ENCODE assay signal across 9 mouse cellular contexts in the genomic region with DNA sequence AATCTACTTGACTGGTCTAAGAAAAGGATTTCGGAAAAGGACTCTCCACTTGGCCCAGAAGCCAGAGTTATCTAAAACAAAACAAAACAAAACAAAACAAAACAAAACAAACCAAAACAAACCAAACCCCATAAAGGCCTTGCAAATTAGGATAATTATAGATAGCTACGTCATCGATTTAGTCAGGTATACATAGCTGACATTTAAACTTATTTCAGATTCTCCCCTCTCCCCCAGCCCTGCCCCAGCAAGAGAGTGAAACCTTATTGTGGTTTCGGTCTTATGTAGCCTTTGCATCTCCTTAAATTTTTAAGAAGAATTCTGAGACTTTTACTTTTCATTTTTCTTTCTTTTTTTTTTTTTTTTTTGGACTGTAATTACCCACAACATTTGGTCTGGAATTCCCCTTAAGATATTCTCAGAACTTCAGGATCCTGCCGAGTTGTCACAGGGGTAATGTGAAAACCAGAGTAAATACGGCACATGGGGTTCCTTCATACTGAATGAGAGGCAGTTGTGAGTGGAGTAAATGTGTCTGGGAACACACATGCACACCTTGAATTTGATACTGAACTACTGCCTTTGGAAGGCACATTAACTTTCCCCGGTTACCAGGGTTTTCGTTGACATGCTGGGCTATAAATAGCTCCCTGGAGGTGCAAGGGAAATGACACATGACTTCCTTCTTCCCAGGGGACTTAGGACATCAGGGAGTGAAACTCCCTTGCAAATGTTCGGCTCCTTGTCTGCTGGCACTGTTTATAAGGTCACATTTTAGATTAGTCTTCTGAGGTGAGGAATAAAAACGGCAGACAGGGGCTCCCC.
DNase-seq lines count a peak whose midpoint lies in the region; ATAC-seq and TF ChIP-seq lines count a peak whose summit lies in the region.
"Had no signal": no experiment of that assay in that cellular context is flagged by ENCODE, and none has a peak within 500 bp of the region (broad histone marks: within the 10 kb centered on the region; RNA-seq: fewer than 3 reads in every experiment).

No protein-coding gene starts in this region.

- H3K9me3 ChIP-seq in lung, embryonic 14.5 days (ENCODE audit: low read depth, low read length) = no peaks in the 10 kb centered on the region

- H3K4me2 ChIP-seq in lung, embryonic 14.5 days = peak overlapping the region; percentile 36; the same call in 1 of the 2 replicates

- ATAC-seq in lung, embryonic 14.5 days (ENCODE audit: insufficient read depth) = no peak; the same call in none of the 2 replicates

- 31% methylated on average over 10 of the region's 10 CpGs for WGBS in lung, embryonic 14.5 days

- H3K9ac ChIP-seq in lung, embryonic 14.5 days = no peak overlapping the region

- H3K4me3 ChIP-seq in brown adipose tissue, adult 24 weeks (ENCODE audit: insufficient read depth, low read depth, low read length) = peak overlapping the region; percentile 13; the same call in 1 of the 2 replicates
- H3K4me3 ChIP-seq in lung, embryonic 14.5 days (ENCODE audit: low read depth, low read length) = no peak overlapping the region

- H3K4me1 ChIP-seq in brown adipose tissue, adult 24 weeks (ENCODE audit: control insufficient read depth, insufficient read depth, insufficient read length, low read length) = peaks cover 18% of the 10 kb centered on the region
- H3K4me1 ChIP-seq in lung, embryonic 14.5 days (ENCODE audit: insufficient read depth) = peaks cover 7% of the 10 kb centered on the region; the same call in 1 of the 2 replicates

- no peak for TF ChIP-seq CTCF in lung, embryonic 14.5 days (IDR thresholded peaks at IDR 0.05; ENCODE audit: low read depth)

- H3K36me3 ChIP-seq in lung, embryonic 14.5 days (ENCODE audit: insufficient read depth) = no peaks in the 10 kb centered on the region
- H3K36me3 ChIP-seq: G1E had no signal

- H3K27me3 ChIP-seq in lung, embryonic 14.5 days (ENCODE audit: insufficient read depth, low read length) = no peaks in the 10 kb centered on the region

- H3K27ac ChIP-seq in brown adipose tissue, adult 24 weeks (replicated peaks; ENCODE audit: low read depth, low read length) = peak overlapping the region; percentile 95
- H3K27ac ChIP-seq in lung, embryonic 14.5 days (ENCODE audit: low read depth) = peak overlapping the region; percentile 30; the same call in 1 of the 2 replicates

- DNase-seq in gastrocnemius, adult 18-20 months (ENCODE audit: low spot score) = peak; percentile 45
- no peak for DNase-seq in gastrocnemius, postnatal 4 days (ENCODE audit: low spot score in 2 of 2)
- peak; percentile 77 for DNase-seq in induced T-regulatory cell, adult 2 months (ENCODE audit: low read depth)
- DNase-seq in lung, embryonic 14.5 days = peak; percentile 64
- DNase-seq in left cerebral cortex, adult 11 months (ENCODE audit: low spot score) = no peak
- no peak for DNase-seq in right cerebral cortex, postnatal 14 days
- DNase-seq in cerebellum, adult 18-20 months = no peak

Comparison
In these comparisons a context has a peak if more than half of its experiments do, and no peak if none do; other contexts are left out.
1. DNase-seq: peak in gastrocnemius, adult 18-20 months (single experiment), induced T-regulatory cell, adult 2 months (single experiment) and lung, embryonic 14.5 days (single experiment); none in gastrocnemius, postnatal 4 days (0 of 2), left cerebral cortex, adult 11 months (single experiment), right cerebral cortex, postnatal 14 days (single experiment) and cerebellum, adult 18-20 months (0 of 2).